Mouse (Mus musculus) ES-E14 (cell line): ENCODE data around the gene 4933400A11Rik. TPM values are rescaled to one million over a fixed set of nuclear protein-coding genes. Genes with fewer than 3 reads are reported as not detected.

Experiments
- DNase-seq: peaks from one replicate; pipeline ENCODE4 v3.0.0-alpha.2; 2013; ENCODE audit warnings: low read depth, low spot score
- H3K27ac ChIP-seq: 2 replicates; pipeline ENCODE4 v1.5.1; 2012; ENCODE audit warnings: low read depth, mild to moderate bottlenecking, low read length, moderate library complexity, mixed read lengths; ENCODE audit not compliant: poor library complexity, insufficient read depth, severe bottlenecking
- H3K36me3 ChIP-seq: 2 replicates; pipeline ENCODE4 v1.6.1; 2012; ENCODE audit warnings: mild to moderate bottlenecking, low read length, moderate library complexity, mixed read lengths; ENCODE audit not compliant: control insufficient read depth, poor library complexity, insufficient read depth, severe bottlenecking
- H3K4me1 ChIP-seq, 2 experiments: fragments of 150-350 bp in 1 of 2; sonication (generic) in 1 of 2; 2 replicates each; pipeline ENCODE4 v1.6.1; 2012; ENCODE audit warnings: low read length in 2 of 2, mild to moderate bottlenecking in 1 of 2, mixed read lengths in 1 of 2; ENCODE audit not compliant: control insufficient read depth in 2 of 2, insufficient read depth in 2 of 2, poor library complexity in 1 of 2
- H3K4me3 ChIP-seq, 2 experiments: fragments of 150-350 bp in 1 of 2; sonication (generic) in 1 of 2; 2 replicates each; pipeline ENCODE4 v1.5.1; 2012; ENCODE audit warnings: low read length in 2 of 2, low read depth in 1 of 2, mild to moderate bottlenecking in 1 of 2, mixed read lengths in 1 of 2; ENCODE audit not compliant: insufficient read depth in 1 of 2, poor library complexity in 1 of 2, severe bottlenecking in 1 of 2
- H3K9ac ChIP-seq: 2 replicates; pipeline ENCODE4 v1.6.1; 2012; ENCODE audit warnings: low read depth, mild to moderate bottlenecking, low read length, mixed read lengths; ENCODE audit not compliant: poor library complexity, insufficient read depth, severe bottlenecking
- H3K9me3 ChIP-seq: fragments of 150-350 bp; sonication (generic); 2 replicates; pipeline ENCODE4 v1.6.1; 2012; ENCODE audit warnings: low read depth, mild to moderate bottlenecking, low read length; ENCODE audit not compliant: control insufficient read depth, insufficient read depth
- CHD2 ChIP-seq: IDR thresholded peaks from 2 replicates; pipeline ENCODE4 v1.6.1; 2014; ENCODE audit warnings: mild to moderate bottlenecking, low read depth, low read length, inconsistent platforms
- HCFC1 ChIP-seq: IDR thresholded peaks from 2 replicates; pipeline ENCODE4 v1.6.1; 2012; ENCODE audit warnings: low read length, inconsistent platforms, borderline replicate concordance; ENCODE audit not compliant: insufficient read depth
- MAFK ChIP-seq: IDR thresholded peaks from 2 replicates; pipeline ENCODE4 v1.6.1; 2014; ENCODE audit warnings: mild to moderate bottlenecking, low read depth, low read length, inconsistent platforms; ENCODE audit not compliant: insufficient read depth
- ZC3H11A ChIP-seq: IDR thresholded peaks from 2 replicates; pipeline ENCODE4 v1.6.1; 2012; ENCODE audit warnings: low read depth, mild to moderate bottlenecking, inconsistent platforms, low read length, borderline replicate concordance
- ZNF384 ChIP-seq: IDR thresholded peaks from 2 replicates; pipeline ENCODE4 v1.6.1; 2012; ENCODE audit warnings: low read depth, low read length, inconsistent platforms
- in situ Hi-C, 2 experiments: fragments of 600-800 bp; cut with MboI; formaldehyde crosslinking; loops; one replicate each; pipeline ENCODE4 v1.15.1; 2025; ENCODE audit warnings: low sequenced_read_pairs in 2 of 2, inconsistent platforms in 1 of 2; ENCODE audit not compliant: unreplicated experiment in 2 of 2
- total RNA-seq: library from RNA; depleted of rRNA; stranded (reverse); fragments of 300-350 nt; gene quantifications from 2 replicates; pipeline ENCODE4 v1.2.3, GENCODE M21; 2012

Gene 4933400A11Rik
- total RNA-seq, 1 experiment = not detected

- no peaks in the 10 kb centered on the region for H3K9me3 ChIP-seq
- peak; percentile 11; the same call in 1 of the 2 replicates for TF ChIP-seq ZC3H11A
- TF ChIP-seq MAFK = no peak
- DNase-seq = no peak
- H3K9ac ChIP-seq = no peak overlapping the region
- H3K4me3 ChIP-seq = no peak overlapping the region
- no peaks in the 10 kb centered on the region for H3K4me1 ChIP-seq
- no peak overlapping the region for H3K27ac ChIP-seq
- no peaks in the 10 kb centered on the region for H3K36me3 ChIP-seq
- in situ Hi-C loops = no loop called here
Observed at GRCm38 (mm10) chrX:169798987-169799680, 19.7 kb upstream of the 4933400A11Rik start.

GRCm38 (mm10) chrX:169797148-169797547 lies 17.7 kb upstream of the 4933400A11Rik start:
- no peak overlapping the region for H3K4me3 ChIP-seq
- no peak for DNase-seq
- no peaks in the 10 kb centered on the region for H3K4me1 ChIP-seq
- no peak for TF ChIP-seq ZNF384
- TF ChIP-seq MAFK = no peak
- no peak for TF ChIP-seq ZC3H11A
- TF ChIP-seq CHD2 = no peak
- no peak for TF ChIP-seq HCFC1
- H3K9ac ChIP-seq = no peak overlapping the region
- no peak overlapping the region for H3K27ac ChIP-seq
- H3K9me3 ChIP-seq = no peaks in the 10 kb centered on the region
- no peaks in the 10 kb centered on the region for H3K36me3 ChIP-seq
- in situ Hi-C loops = no loop called here

GRCm38 (mm10) chrX:169794831-169795311 lies 15.4 kb upstream of the 4933400A11Rik start:
- Histone ChIP-seq H3K9me3 (no peaks in the 10 kb centered on the region), H3K27ac (no peak overlapping the region), H3K9ac (no peak overlapping the region), H3K4me3 (no peak overlapping the region), H3K4me1 (no peaks in the 10 kb centered on the region; a peak in 1 of 4 replicates), H3K36me3 (no peaks in the 10 kb centered on the region)
- TF ChIP-seq HCFC1 (no peak), ZC3H11A (no peak), MAFK (no peak), CHD2 (no peak)
- DNase-seq = no peak
- in situ Hi-C loops = no loop called here

GRCm38 (mm10) chrX:169794421-169794820 lies 15.0 kb upstream of the 4933400A11Rik start:
- H3K9me3 ChIP-seq = no peaks in the 10 kb centered on the region
- H3K4me1 ChIP-seq = no peaks in the 10 kb centered on the region; a peak in 1 of 4 replicates
- H3K9ac ChIP-seq = no peak overlapping the region
- H3K27ac ChIP-seq = no peak overlapping the region
- no peak overlapping the region for H3K4me3 ChIP-seq
- H3K36me3 ChIP-seq = no peaks in the 10 kb centered on the region
- DNase-seq = no peak
- in situ Hi-C loops = no loop called here
- no peak for TF ChIP-seq HCFC1
- no peak for TF ChIP-seq CHD2
- TF ChIP-seq MAFK = no peak
- no peak for TF ChIP-seq ZC3H11A
- TF ChIP-seq ZNF384 = no peak

GRCm38 (mm10) chrX:169792879-169793278 lies 13.4 kb upstream of the 4933400A11Rik start:
- in situ Hi-C loops = no loop called here

More at GRCm38 (mm10) chrX:169792879-169793278, 13.4 kb upstream of the 4933400A11Rik start:
- TF ChIP-seq HCFC1 (no peak), ZNF384 (no peak), MAFK (no peak), CHD2 (no peak), ZC3H11A (no peak)
- no peak overlapping the region for H3K9ac ChIP-seq
- H3K36me3 ChIP-seq = no peaks in the 10 kb centered on the region
- no peak overlapping the region for H3K27ac ChIP-seq
- no peaks in the 10 kb centered on the region; a peak in 1 of 4 replicates for H3K4me1 ChIP-seq
- DNase-seq = no peak
- no peak overlapping the region for H3K4me3 ChIP-seq
- no peaks in the 10 kb centered on the region for H3K9me3 ChIP-seq
